Mouse (Mus musculus) E14TG2a.4 (cell line): ENCODE measurements at regions not wholly inside any gene's neighbourhood (a gene's known extent, or its start where the extent isn't known, plus 50 kb on each side); places are given as distances from the start of the nearest gene placed in this dataset.

Experiments
- CTCF ChIP-seq: conservative IDR thresholded peaks from 2 replicates; pipeline ENCODE4 v1.5.1; 2014; ENCODE audit warnings: low read length
- NANOG ChIP-seq: IDR thresholded peaks from 2 replicates; pipeline ENCODE4 v1.6.1; 2014; ENCODE audit warnings: borderline replicate concordance, low read length, mixed read lengths
- POU5F1 ChIP-seq: IDR thresholded peaks from 2 replicates; pipeline ENCODE4 v1.6.1; 2014; ENCODE audit warnings: low read length, borderline replicate concordance

- TF ChIP-seq CTCF = no peak
- TF ChIP-seq POU5F1 = no peak
- TF ChIP-seq NANOG = no peak
Observed at GRCm38 (mm10) chr6:31292081-31292480, 106.5 kb upstream of the Mkln1 start.
